Mouse (Mus musculus): Measurements from ENCODE around the gene Vmn1r63.
"Not testable (repeated sequence)": the region's sequence is repeated elsewhere in the genome, so short reads cannot be mapped to it uniquely, and the experiment has no call there.

Gene Vmn1r63

DNA sequence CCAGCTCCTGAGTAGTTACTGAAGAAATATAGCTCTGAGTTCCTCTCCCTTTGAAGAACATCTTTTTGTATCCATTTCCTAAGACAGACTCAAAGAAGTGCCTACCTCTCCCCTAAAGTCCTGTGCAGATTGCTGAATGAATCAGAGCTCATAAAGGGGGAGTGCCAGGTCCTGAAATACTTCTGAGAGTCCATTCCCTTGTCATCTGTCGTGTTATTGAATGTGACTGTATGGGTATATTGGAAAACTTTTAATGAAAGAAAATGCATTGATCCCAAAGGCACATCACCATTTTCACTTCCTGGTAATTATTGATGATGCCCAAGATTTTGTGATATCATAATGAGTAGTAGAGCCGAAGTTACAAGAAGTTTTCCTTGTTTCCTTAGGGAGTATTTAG, at the start of gene Vmn1r63:
Vmn1r63 (minus strand) TSS at position 101 of the 400 bp plus-strand sequence.
- in situ Hi-C loops (cut with MboI, MseI) = not testable (repeated sequence)
